Mouse (Mus musculus): ENCODE results near the gene 1700019D03Rik.

DNA sequence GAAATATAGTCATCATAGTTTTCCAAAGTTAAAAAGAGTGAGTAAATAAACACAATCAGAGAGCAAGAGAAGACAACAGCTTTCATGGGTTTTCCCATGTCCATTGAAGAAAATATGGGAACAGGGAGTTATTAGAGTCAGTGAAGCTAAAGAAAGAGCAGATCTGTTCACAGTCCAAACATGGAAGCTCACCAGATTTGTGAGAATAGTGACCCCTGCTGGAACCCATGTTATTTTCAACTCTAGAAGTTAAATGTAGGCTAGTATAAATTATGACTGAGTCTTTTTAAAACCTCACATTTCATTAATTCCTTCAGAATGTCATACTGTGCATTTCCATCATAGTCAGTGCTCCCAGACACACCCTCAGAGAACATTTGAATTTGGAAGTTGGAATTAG lies 12.6 kb upstream of the 1700019D03Rik start:
- TF ChIP-seq CTCF (IDR thresholded peaks at IDR 0.05; ENCODE audit: low read depth, low read length) = no peak
- no peak for TF ChIP-seq POLR2AphosphoS5 (IDR thresholded peaks at IDR 0.05; ENCODE audit: insufficient replicate concordance, low read depth, low read length)

Measured in G1E (cell line).